Mouse (Mus musculus): Measurements from ENCODE around the gene Tmem217. TPM values are rescaled to one million over a fixed set of nuclear protein-coding genes. Genes with fewer than 3 reads are reported as not detected.

Tmem217 gene
- polyA plus RNA-seq, 1 experiment from 2014 or later, result 0.87 TPM

- H3K9ac ChIP-seq (ENCODE audit: low read depth, low read length), result no peak overlapping the region
- no peak for ATAC-seq
- H3K27ac ChIP-seq (ENCODE audit: low read length), result no peak overlapping the region
- no peaks in the 10 kb centered on the region for H3K27me3 ChIP-seq (replicated peaks; ENCODE audit: control insufficient read depth, insufficient read depth, low read length)
- peaks cover 6% of the 10 kb centered on the region; the same call in 1 of the 2 replicates for H3K4me1 ChIP-seq (ENCODE audit: control insufficient read depth, insufficient read depth, low read length)
- 78% methylated on average over 3 of the region's 3 CpGs for WGBS
- no peak overlapping the region for H3K4me2 ChIP-seq (ENCODE audit: low read depth, low read length)
- H3K36me3 ChIP-seq (ENCODE audit: control insufficient read depth, insufficient read depth, low read length), result no peaks in the 10 kb centered on the region
- no peaks in the 10 kb centered on the region for H3K9me3 ChIP-seq (ENCODE audit: control insufficient read depth, low read length)
- no peak overlapping the region for H3K4me3 ChIP-seq (ENCODE audit: low read length)
Measured at GRCm38 (mm10) chr17:29584737-29585136, 32.6 kb upstream of the Tmem217 start.

DNA sequence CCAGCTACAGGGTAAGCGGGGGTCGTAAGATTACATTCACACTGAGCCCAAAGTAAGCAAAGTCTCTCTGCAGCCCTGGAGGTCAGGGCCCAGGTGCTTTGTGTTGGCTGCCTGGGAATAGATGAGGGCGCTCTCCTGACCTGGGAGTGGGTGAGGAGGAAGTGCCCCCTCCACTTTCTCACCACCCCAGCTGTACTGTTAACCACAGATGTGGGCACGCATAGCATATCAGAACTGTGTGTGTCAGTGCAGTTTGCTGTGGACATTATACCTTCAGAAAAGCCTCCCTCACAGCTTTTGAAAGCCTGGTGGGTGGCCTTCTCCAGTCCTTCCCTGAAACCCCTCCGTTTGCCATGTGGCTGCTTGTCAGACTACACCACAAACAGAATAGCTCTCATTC lies 32.1 kb upstream of the Tmem217 start:
- no peaks in the 10 kb centered on the region for H3K36me3 ChIP-seq (ENCODE audit: control insufficient read depth, insufficient read depth, low read length)
- H3K27me3 ChIP-seq (replicated peaks; ENCODE audit: control insufficient read depth, insufficient read depth, low read length), result no peaks in the 10 kb centered on the region
- H3K9ac ChIP-seq (ENCODE audit: low read depth, low read length), result no peak overlapping the region
- H3K9me3 ChIP-seq (ENCODE audit: control insufficient read depth, low read length), result no peaks in the 10 kb centered on the region
- ATAC-seq, result no peak
- no peak overlapping the region for H3K27ac ChIP-seq (ENCODE audit: low read length)
- H3K4me2 ChIP-seq (ENCODE audit: low read depth, low read length), result no peak overlapping the region
- H3K4me3 ChIP-seq (ENCODE audit: low read length), result no peak overlapping the region
- H3K4me1 ChIP-seq (ENCODE audit: control insufficient read depth, insufficient read depth, low read length), result peaks cover 7% of the 10 kb centered on the region; the same call in 1 of the 2 replicates
- 68% methylated on average over 5 of the region's 5 CpGs for WGBS

GRCm38 (mm10) chr17:29583569-29583968 lies 31.4 kb upstream of the Tmem217 start:
- no peaks in the 10 kb centered on the region for H3K36me3 ChIP-seq (ENCODE audit: control insufficient read depth, insufficient read depth, low read length)
- H3K27me3 ChIP-seq (replicated peaks; ENCODE audit: control insufficient read depth, insufficient read depth, low read length), result no peaks in the 10 kb centered on the region
- peaks cover 7% of the 10 kb centered on the region; the same call in 1 of the 2 replicates for H3K4me1 ChIP-seq (ENCODE audit: control insufficient read depth, insufficient read depth, low read length)
- H3K9me3 ChIP-seq (ENCODE audit: control insufficient read depth, low read length), result no peaks in the 10 kb centered on the region
- H3K27ac ChIP-seq (ENCODE audit: low read length), result no peak overlapping the region
- WGBS, result 89% methylated on average over 5 of the region's 5 CpGs
- no peak overlapping the region for H3K9ac ChIP-seq (ENCODE audit: low read depth, low read length)
- no peak for ATAC-seq
- no peak overlapping the region for H3K4me2 ChIP-seq (ENCODE audit: low read depth, low read length)
- no peak overlapping the region for H3K4me3 ChIP-seq (ENCODE audit: low read length)

DNA sequence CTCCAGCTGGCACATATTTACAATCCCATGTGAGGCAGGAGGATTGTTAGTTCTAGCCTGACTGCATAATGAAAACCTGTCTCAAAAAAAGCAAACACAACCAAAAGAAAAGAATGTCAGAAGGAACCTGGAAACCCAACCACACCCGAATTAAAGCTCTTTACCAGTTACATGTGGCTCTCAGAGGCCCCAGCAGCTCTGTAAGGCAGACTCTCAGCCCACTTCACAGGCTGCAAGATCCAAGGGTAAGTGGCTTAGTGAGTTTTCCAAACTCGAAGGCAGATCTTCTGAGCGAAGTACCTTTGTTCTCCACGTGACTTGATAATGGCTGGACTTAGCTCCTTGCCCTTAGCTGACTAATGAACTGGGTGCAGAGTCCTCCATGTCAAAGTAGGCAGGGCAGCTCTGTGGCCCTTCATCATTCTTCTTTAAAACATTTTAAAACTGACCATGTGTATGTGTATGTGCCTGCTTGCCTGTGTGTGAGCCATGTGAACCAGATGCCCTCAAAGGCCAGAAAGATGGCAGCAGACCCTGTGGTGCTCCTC lies 27.5 kb upstream of the Tmem217 start:
- Histone ChIP-seq H3K36me3 (ENCODE audit: control insufficient read depth, insufficient read depth, low read length) (no peaks in the 10 kb centered on the region), H3K9ac (ENCODE audit: low read depth, low read length) (no peak overlapping the region), H3K9me3 (ENCODE audit: control insufficient read depth, low read length) (no peaks in the 10 kb centered on the region), H3K27me3 (replicated peaks; ENCODE audit: control insufficient read depth, insufficient read depth, low read length) (no peaks in the 10 kb centered on the region), H3K27ac (ENCODE audit: low read length) (peak overlapping the region; percentile 85), H3K4me3 (ENCODE audit: low read length) (no peak overlapping the region), H3K4me2 (ENCODE audit: low read depth, low read length) (0 out of 2 replicates have a peak overlapping the region, but pooled peaks have one; percentile 17), H3K4me1 (ENCODE audit: control insufficient read depth, insufficient read depth, low read length) (peaks cover 7% of the 10 kb centered on the region; the same call in 1 of the 2 replicates)
- 74% methylated on average over 4 of the region's 4 CpGs for WGBS
- peak; percentile 93 for ATAC-seq

DNA sequence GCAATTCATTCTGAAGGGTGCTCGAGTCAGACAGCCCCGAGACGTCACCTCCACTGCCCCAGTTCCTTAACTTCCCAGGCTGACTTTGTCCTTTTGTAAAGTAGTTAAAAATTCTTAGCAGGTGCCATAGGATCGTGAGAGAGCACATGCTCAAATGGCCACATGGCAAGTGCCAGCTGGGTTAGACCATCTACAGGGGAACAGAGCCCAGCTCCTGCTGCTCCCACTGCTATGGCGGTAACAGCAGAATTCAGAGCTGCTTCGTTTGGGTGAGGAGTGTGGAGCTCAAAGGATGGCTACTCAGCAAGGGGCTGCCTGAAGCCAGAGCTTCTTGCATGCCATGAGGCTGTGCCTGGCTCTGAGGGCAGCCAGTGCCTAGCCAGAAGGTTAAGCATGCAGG lies 17.6 kb upstream of the Tmem217 start:
- H3K27me3 ChIP-seq (replicated peaks; ENCODE audit: control insufficient read depth, insufficient read depth, low read length), result no peaks in the 10 kb centered on the region
- 0 out of 2 replicates have a peak, but pooled peaks cover 4% of the 10 kb centered on the region for H3K9me3 ChIP-seq (ENCODE audit: control insufficient read depth, low read length)
- 86% methylated on average over 6 of the region's 6 CpGs for WGBS
- H3K36me3 ChIP-seq (ENCODE audit: control insufficient read depth, insufficient read depth, low read length), result peaks cover 26% of the 10 kb centered on the region
- H3K9ac ChIP-seq (ENCODE audit: low read depth, low read length), result no peak overlapping the region
- no peak for ATAC-seq
- no peak overlapping the region for H3K4me3 ChIP-seq (ENCODE audit: low read length)
- no peak overlapping the region for H3K4me2 ChIP-seq (ENCODE audit: low read depth, low read length)
- H3K27ac ChIP-seq (ENCODE audit: low read length), result no peak overlapping the region
- H3K4me1 ChIP-seq (ENCODE audit: control insufficient read depth, insufficient read depth, low read length), result no peaks in the 10 kb centered on the region

- H3K27ac ChIP-seq (ENCODE audit: low read length), result no peak overlapping the region
- peaks cover 28% of the 10 kb centered on the region for H3K36me3 ChIP-seq (ENCODE audit: control insufficient read depth, insufficient read depth, low read length)
- H3K4me1 ChIP-seq (ENCODE audit: control insufficient read depth, insufficient read depth, low read length), result no peaks in the 10 kb centered on the region
- WGBS, result 89% methylated on average over 15 of the region's 15 CpGs
- no peak overlapping the region for H3K4me2 ChIP-seq (ENCODE audit: low read depth, low read length)
- H3K9ac ChIP-seq (ENCODE audit: low read depth, low read length), result no peak overlapping the region
- H3K4me3 ChIP-seq (ENCODE audit: low read length), result no peak overlapping the region
- ATAC-seq, result no peak
- no peaks in the 10 kb centered on the region for H3K27me3 ChIP-seq (replicated peaks; ENCODE audit: control insufficient read depth, insufficient read depth, low read length)
- 0 out of 2 replicates have a peak, but pooled peaks cover 4% of the 10 kb centered on the region for H3K9me3 ChIP-seq (ENCODE audit: control insufficient read depth, low read length)
Measured at GRCm38 (mm10) chr17:29568435-29568834, 16.2 kb upstream of the Tmem217 start.

DNA sequence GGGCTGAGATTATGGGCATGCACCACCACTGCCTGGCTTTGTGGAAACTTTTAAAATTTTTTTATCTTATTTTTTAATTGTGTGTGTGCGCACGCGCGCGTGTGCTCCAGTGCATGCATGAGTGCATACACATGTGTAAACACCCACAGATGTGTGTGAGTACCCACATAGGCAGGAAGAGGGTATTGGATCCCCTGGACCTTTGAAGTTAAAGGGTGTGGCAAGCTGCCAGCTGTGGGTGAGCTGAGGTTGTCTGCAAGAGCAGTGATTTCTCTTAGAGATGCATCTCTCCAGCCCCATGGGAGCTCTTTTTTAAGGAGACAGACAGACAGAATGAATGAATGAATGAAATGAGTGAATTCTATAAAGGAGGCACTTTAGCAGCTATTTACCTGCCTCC lies 13.3 kb upstream of the Tmem217 start:
- Histone ChIP-seq H3K27ac (ENCODE audit: low read length) (no peak overlapping the region), H3K4me2 (ENCODE audit: low read depth, low read length) (no peak overlapping the region), H3K36me3 (ENCODE audit: control insufficient read depth, insufficient read depth, low read length) (peaks cover 20% of the 10 kb centered on the region), H3K4me3 (ENCODE audit: low read length) (no peak overlapping the region), H3K9ac (ENCODE audit: low read depth, low read length) (no peak overlapping the region), H3K9me3 (ENCODE audit: control insufficient read depth, low read length) (0 out of 2 replicates have a peak, but pooled peaks cover 4% of the 10 kb centered on the region), H3K4me1 (ENCODE audit: control insufficient read depth, insufficient read depth, low read length) (no peaks in the 10 kb centered on the region), H3K27me3 (replicated peaks; ENCODE audit: control insufficient read depth, insufficient read depth, low read length) (no peaks in the 10 kb centered on the region)
- ATAC-seq, result no peak
- 96% methylated on average over 5 of the region's 5 CpGs for WGBS

- Histone ChIP-seq H3K9me3 (ENCODE audit: control insufficient read depth, low read length) (no peaks in the 10 kb centered on the region), H3K9ac (ENCODE audit: low read depth, low read length) (no peak overlapping the region), H3K27ac (ENCODE audit: low read length) (no peak overlapping the region), H3K27me3 (replicated peaks; ENCODE audit: control insufficient read depth, insufficient read depth, low read length) (no peaks in the 10 kb centered on the region), H3K4me3 (ENCODE audit: low read length) (no peak overlapping the region), H3K36me3 (ENCODE audit: control insufficient read depth, insufficient read depth, low read length) (0 out of 2 replicates have a peak, but pooled peaks cover 2% of the 10 kb centered on the region), H3K4me1 (ENCODE audit: control insufficient read depth, insufficient read depth, low read length) (peaks cover 21% of the 10 kb centered on the region), H3K4me2 (ENCODE audit: low read depth, low read length) (no peak overlapping the region)
- ATAC-seq, result no peak
- 67% methylated on average over 5 of the region's 5 CpGs for WGBS
Measured at GRCm38 (mm10) chr17:29558476-29558875, 6.3 kb upstream of the Tmem217 start.

GRCm38 (mm10) chr17:29556893-29557292 lies 4.7 kb upstream of the Tmem217 start:
- peak overlapping the region; percentile 54; the same call in 1 of the 2 replicates for H3K9ac ChIP-seq (ENCODE audit: low read depth, low read length)
- H3K4me2 ChIP-seq (ENCODE audit: low read depth, low read length), result no peak overlapping the region
- no peaks in the 10 kb centered on the region for H3K27me3 ChIP-seq (replicated peaks; ENCODE audit: control insufficient read depth, insufficient read depth, low read length)
- H3K4me1 ChIP-seq (ENCODE audit: control insufficient read depth, insufficient read depth, low read length), result peaks cover 21% of the 10 kb centered on the region
- WGBS, result 38% methylated on average over 7 of the region's 7 CpGs
- H3K4me3 ChIP-seq (ENCODE audit: low read length), result no peak overlapping the region
- peak; percentile 89 for ATAC-seq
- no peaks in the 10 kb centered on the region for H3K9me3 ChIP-seq (ENCODE audit: control insufficient read depth, low read length)
- peak overlapping the region; percentile 72 for H3K27ac ChIP-seq (ENCODE audit: low read length)
- H3K36me3 ChIP-seq (ENCODE audit: control insufficient read depth, insufficient read depth, low read length), result 0 out of 2 replicates have a peak, but pooled peaks cover 2% of the 10 kb centered on the region

DNA sequence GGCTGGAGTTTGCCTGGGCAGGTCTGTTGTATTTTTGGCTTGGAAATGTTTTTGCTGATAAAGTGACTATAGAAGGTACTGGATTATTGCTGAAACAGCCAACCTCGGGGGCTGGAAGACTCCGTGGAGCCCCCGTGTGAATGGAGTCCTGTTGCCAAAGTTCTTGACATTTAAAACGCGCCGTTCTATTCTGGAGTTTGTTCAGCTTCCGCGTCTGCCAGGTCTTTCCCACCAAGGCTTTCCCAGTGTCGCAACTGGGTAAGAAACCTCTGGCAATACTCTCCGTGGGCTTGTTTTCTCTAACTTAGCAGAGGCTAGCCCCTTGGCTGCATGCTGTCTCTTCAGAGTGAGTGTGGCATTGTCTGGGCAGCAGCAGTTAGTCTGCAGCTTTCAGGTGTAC lies 4.3 kb upstream of the Tmem217 start:
- Histone ChIP-seq H3K36me3 (ENCODE audit: control insufficient read depth, insufficient read depth, low read length) (0 out of 2 replicates have a peak, but pooled peaks cover 2% of the 10 kb centered on the region), H3K27me3 (replicated peaks; ENCODE audit: control insufficient read depth, insufficient read depth, low read length) (no peaks in the 10 kb centered on the region), H3K9ac (ENCODE audit: low read depth, low read length) (peak overlapping the region; percentile 54; the same call in 1 of the 2 replicates), H3K4me1 (ENCODE audit: control insufficient read depth, insufficient read depth, low read length) (peaks cover 23% of the 10 kb centered on the region), H3K27ac (ENCODE audit: low read length) (peak overlapping the region; percentile 72), H3K9me3 (ENCODE audit: control insufficient read depth, low read length) (no peaks in the 10 kb centered on the region), H3K4me3 (ENCODE audit: low read length) (no peak overlapping the region), H3K4me2 (ENCODE audit: low read depth, low read length) (no peak overlapping the region)
- WGBS, result 80% methylated on average over 10 of the region's 10 CpGs
- no peak for ATAC-seq

Measured in intestine, embryonic 16.5 days (tissue).